Mouse (Mus musculus) embryonic facial prominence, embryonic 14.5 days (tissue): ENCODE measurements around the gene Ptprs. TPM values are rescaled to one million over a fixed set of nuclear protein-coding genes. Genes with fewer than 3 reads are reported as not detected.
A peak's percentile ranks its signal among the peaks of the same experiment; 100 is the strongest.

Experiments used
- ATAC-seq: fragments of 200-750 bp; cut with Nextera tagmentation; 2 replicates; pipeline ENCODE4 v1.8.0; 2017; ENCODE audit warnings: low read depth, moderate number of reproducible peaks, moderate TSS enrichment
- DNase-seq: peaks from one replicate; pipeline ENCODE4 v3.0.0-alpha.2; 2015; ENCODE audit warnings: low spot score
- H3K27ac ChIP-seq: fragments of 300-500 bp; sonication (generic); replicated peaks from 2 replicates; pipeline ENCODE4 v1.5.1; 2014; ENCODE audit warnings: low read depth, mild to moderate bottlenecking, low read length, moderate library complexity
- H3K27me3 ChIP-seq: fragments of 300-500 bp; sonication (generic); replicated peaks from 2 replicates; pipeline ENCODE4 v1.6.1; 2014; ENCODE audit warnings: low read length; ENCODE audit not compliant: control insufficient read depth, insufficient read depth
- H3K36me3 ChIP-seq: fragments of 300-500 bp; sonication (generic); 2 replicates; pipeline ENCODE4 v1.6.1; 2014; ENCODE audit warnings: low read length, mixed read lengths; ENCODE audit not compliant: control insufficient read depth, insufficient read depth
- H3K4me1 ChIP-seq: fragments of 300-500 bp; sonication (generic); 2 replicates; pipeline ENCODE4 v1.6.1; 2014; ENCODE audit warnings: antibody characterized with exemption, low read length; ENCODE audit not compliant: control insufficient read depth, insufficient read depth
- H3K4me2 ChIP-seq: fragments of 300-500 bp; sonication (generic); 2 replicates; pipeline ENCODE4 v1.6.1; 2014; ENCODE audit warnings: low read depth, mild to moderate bottlenecking, low read length, moderate library complexity, mixed read lengths
- H3K4me3 ChIP-seq: fragments of 300-500 bp; sonication (generic); 2 replicates; pipeline ENCODE4 v1.5.1; 2014; ENCODE audit warnings: low read depth, mild to moderate bottlenecking, low read length
- H3K9ac ChIP-seq: fragments of 300-500 bp; sonication (generic); 2 replicates; pipeline ENCODE4 v1.6.1; 2014; ENCODE audit warnings: low read depth, mild to moderate bottlenecking, low read length, moderate library complexity, mixed read lengths
- H3K9me3 ChIP-seq: fragments of 300-500 bp; sonication (generic); 2 replicates; pipeline ENCODE4 v1.6.1; 2016; ENCODE audit warnings: low read length; ENCODE audit not compliant: control insufficient read depth
- WGBS: fragments of 180-500 bp; shearing (Covaris S2); extraction: QIAGEN DNeasy Blood & Tissue Kit; methylation state at CpG from one replicate; pipeline ENCODE4 v1.1.7; 2014; 5-methylcytosine and 5-hydroxymethylcytosine counted together
- polyA plus RNA-seq: library from polyadenylated mRNA; unstranded; fragments of >200 nt; fragmentation: Nextera tagmentation; extraction: Ambion mirVana; gene quantifications from 2 replicates; pipeline ENCODE4 v1.2.1, GENCODE M21; 2014

The Ptprs gene
- polyA plus RNA-seq, 1 experiment from 2014 or later, result 104 TPM

- H3K4me2 ChIP-seq, result no peak overlapping the region
- no peak overlapping the region for H3K27ac ChIP-seq
- 81% methylated on average over 5 of the region's 5 CpGs for WGBS
- H3K36me3 ChIP-seq, result peaks cover 82% of the 10 kb centered on the region
- no peak overlapping the region for H3K9ac ChIP-seq
- no peaks in the 10 kb centered on the region for H3K27me3 ChIP-seq
- ATAC-seq (no peak; the same call in 1 of the 2 replicates), DNase-seq (no peak)
- H3K4me3 ChIP-seq, result no peak overlapping the region
- no peaks in the 10 kb centered on the region for H3K4me1 ChIP-seq
- H3K9me3 ChIP-seq, result no peaks in the 10 kb centered on the region
Observed at GRCm38 (mm10) chr17:56443341-56443795, 32.9 kb downstream of the Ptprs start.

GRCm38 (mm10) chr17:56442316-56442715 lies 34.0 kb downstream of the Ptprs start:
- 62% methylated on average over 6 of the region's 6 CpGs for WGBS
- H3K27ac ChIP-seq, result no peak overlapping the region
- H3K36me3 ChIP-seq, result peaks cover 82% of the 10 kb centered on the region
- DNase-seq, result no peak
- no peak for ATAC-seq
- H3K27me3 ChIP-seq, result no peaks in the 10 kb centered on the region
- H3K4me2 ChIP-seq, result no peak overlapping the region
- peaks cover 3% of the 10 kb centered on the region; the same call in 1 of the 2 replicates for H3K9me3 ChIP-seq
- no peak overlapping the region for H3K9ac ChIP-seq
- H3K4me3 ChIP-seq, result no peak overlapping the region
- no peaks in the 10 kb centered on the region for H3K4me1 ChIP-seq

GRCm38 (mm10) chr17:56439731-56440460 lies 36.4 kb downstream of the Ptprs start:
- no peak overlapping the region for H3K4me3 ChIP-seq
- H3K27me3 ChIP-seq, result no peaks in the 10 kb centered on the region
- WGBS, result 77% methylated on average over 15 of the region's 15 CpGs
- no peak overlapping the region for H3K27ac ChIP-seq
- peaks cover 13% of the 10 kb centered on the region; the same call in 1 of the 2 replicates for H3K9me3 ChIP-seq
- H3K4me2 ChIP-seq, result no peak overlapping the region
- no peak overlapping the region for H3K9ac ChIP-seq
- DNase-seq (no peak), ATAC-seq (no peak)
- H3K36me3 ChIP-seq, result peaks cover 86% of the 10 kb centered on the region
- no peaks in the 10 kb centered on the region for H3K4me1 ChIP-seq

GRCm38 (mm10) chr17:56431582-56431981 lies 44.7 kb downstream of the Ptprs start:
- Histone ChIP-seq H3K4me2 (no peak overlapping the region), H3K4me3 (no peak overlapping the region), H3K4me1 (no peaks in the 10 kb centered on the region), H3K27me3 (no peaks in the 10 kb centered on the region), H3K9ac (no peak overlapping the region), H3K9me3 (0 out of 2 replicates have a peak, but pooled peaks cover 2% of the 10 kb centered on the region), H3K36me3 (peaks cover 85% of the 10 kb centered on the region), H3K27ac (no peak overlapping the region)
- DNase-seq, result no peak
- 96% methylated on average over 3 of the region's 3 CpGs for WGBS
- ATAC-seq, result no peak

GRCm38 (mm10) chr17:56427857-56428256 lies 48.4 kb downstream of the Ptprs start:
- Histone ChIP-seq H3K27ac (no peak overlapping the region), H3K4me3 (no peak overlapping the region), H3K9me3 (no peaks in the 10 kb centered on the region), H3K27me3 (no peaks in the 10 kb centered on the region), H3K4me1 (peaks cover 8% of the 10 kb centered on the region; the same call in 1 of the 2 replicates), H3K9ac (no peak overlapping the region), H3K36me3 (peaks cover 72% of the 10 kb centered on the region), H3K4me2 (no peak overlapping the region)
- no peak for DNase-seq
- WGBS, result 74% methylated on average over 13 of the region's 28 CpGs
- ATAC-seq, result no peak

GRCm38 (mm10) chr17:56425941-56426340 lies 50.3 kb downstream of the Ptprs start:
- Histone ChIP-seq H3K36me3 (peaks cover 78% of the 10 kb centered on the region), H3K4me1 (peaks cover 8% of the 10 kb centered on the region; the same call in 1 of the 2 replicates), H3K9me3 (no peaks in the 10 kb centered on the region), H3K4me2 (peak overlapping the region; percentile 83), H3K27ac (no peak overlapping the region; the same call in 1 of the 2 replicates), H3K9ac (peak overlapping the region; percentile 72), H3K27me3 (no peaks in the 10 kb centered on the region), H3K4me3 (peak overlapping the region; percentile 46)
- WGBS, result 29% methylated on average over 3 of the region's 3 CpGs
- ATAC-seq, result peak; percentile 10; the same call in 1 of the 2 replicates
- DNase-seq, result no peak

- ATAC-seq, result peak; percentile 85
- 2% methylated on average over 8 of the region's 47 CpGs for WGBS
- Histone ChIP-seq H3K9ac (peak overlapping the region; percentile 72), H3K4me2 (peak overlapping the region; percentile 83), H3K4me3 (peak overlapping the region; percentile 46), H3K27me3 (no peaks in the 10 kb centered on the region), H3K36me3 (peaks cover 78% of the 10 kb centered on the region), H3K4me1 (peaks cover 8% of the 10 kb centered on the region; the same call in 1 of the 2 replicates), H3K27ac (peak overlapping the region; percentile 77), H3K9me3 (no peaks in the 10 kb centered on the region)
- DNase-seq, result peak; percentile 81
Observed at GRCm38 (mm10) chr17:56425584-56425914, 50.7 kb downstream of the Ptprs start.

- DNase-seq (peak; percentile 88), ATAC-seq (peak; percentile 83)
- Histone ChIP-seq H3K36me3 (peaks cover 80% of the 10 kb centered on the region), H3K9me3 (no peaks in the 10 kb centered on the region), H3K4me1 (peaks cover 8% of the 10 kb centered on the region; the same call in 1 of the 2 replicates), H3K4me2 (peak overlapping the region; percentile 83), H3K27ac (peak overlapping the region; percentile 77), H3K9ac (peak overlapping the region; percentile 72), H3K27me3 (no peaks in the 10 kb centered on the region), H3K4me3 (peak overlapping the region; percentile 46)
- WGBS, result 30% methylated on average over 25 of the region's 77 CpGs
Observed at GRCm38 (mm10) chr17:56424726-56425583, 51.3 kb downstream of the Ptprs start.
